Mouse (Mus musculus): ENCODE measurements around the gene Mrpl44. TPM values are rescaled to one million over a fixed set of nuclear protein-coding genes. Genes with fewer than 3 reads are reported as not detected.
A peak's percentile ranks its signal among the peaks of the same experiment; 100 is the strongest.

Gene Mrpl44
- total and polyA plus RNA-seq, 2 experiments = 9.2 to 22.7 TPM

GRCm38 (mm10) chr1:79743385-79743784 lies 32.4 kb upstream of the Mrpl44 start:
- 75% methylated on average over 1 of the region's 1 CpGs for WGBS
- H3K36me3 ChIP-seq (ENCODE audit: control insufficient read depth, insufficient read depth, low read length) = peaks cover 1% of the 10 kb centered on the region; the same call in 1 of the 2 replicates
- H3K4me1 ChIP-seq (ENCODE audit: control insufficient read depth, insufficient read depth, low read length) = peaks cover 8% of the 10 kb centered on the region; the same call in 1 of the 2 replicates
- H3K79me2 ChIP-seq (ENCODE audit: control insufficient read depth, insufficient read depth, low read length) = peaks cover 22% of the 10 kb centered on the region
- H3K27me3 ChIP-seq (ENCODE audit: control insufficient read depth, insufficient read depth, low read length) = no peaks in the 10 kb centered on the region
- no peak overlapping the region for H3K9ac ChIP-seq (ENCODE audit: low read depth, low read length)
- DNase-seq (ENCODE audit: extremely low read depth, low read depth, low spot score) = peak; percentile 33
- TF ChIP-seq POLR2A (IDR thresholded peaks at IDR 0.05; ENCODE audit: extremely low read depth, insufficient read depth, low read length) = no peak
- TF ChIP-seq CTCF (IDR thresholded peaks at IDR 0.05; ENCODE audit: low read depth, low read length) = no peak
- no peak overlapping the region for H3K27ac ChIP-seq (replicated peaks; ENCODE audit: insufficient read depth, low read depth, low read length)
- no peak overlapping the region for H3K4me3 ChIP-seq (ENCODE audit: insufficient read depth, low read depth, low read length)

- no peak overlapping the region for H3K27ac ChIP-seq (replicated peaks; ENCODE audit: insufficient read depth, low read depth, low read length)
- H3K4me1 ChIP-seq (ENCODE audit: control insufficient read depth, insufficient read depth, low read length) = peaks cover 8% of the 10 kb centered on the region; the same call in 1 of the 2 replicates
- TF ChIP-seq POLR2A (IDR thresholded peaks at IDR 0.05; ENCODE audit: extremely low read depth, insufficient read depth, low read length) = no peak
- no peak for TF ChIP-seq CTCF (IDR thresholded peaks at IDR 0.05; ENCODE audit: low read depth, low read length)
- no peak overlapping the region for H3K4me3 ChIP-seq (ENCODE audit: insufficient read depth, low read depth, low read length)
- no peaks in the 10 kb centered on the region for H3K36me3 ChIP-seq (ENCODE audit: control insufficient read depth, insufficient read depth, low read length)
- 25% methylated on average over 4 of the region's 4 CpGs for WGBS
- H3K79me2 ChIP-seq (ENCODE audit: control insufficient read depth, insufficient read depth, low read length) = peaks cover 28% of the 10 kb centered on the region
- H3K27me3 ChIP-seq (ENCODE audit: control insufficient read depth, insufficient read depth, low read length) = no peaks in the 10 kb centered on the region
- H3K9ac ChIP-seq (ENCODE audit: low read depth, low read length) = no peak overlapping the region
- DNase-seq (ENCODE audit: extremely low read depth, low read depth, low spot score) = peak; percentile 81
These were observed 29.8 kb upstream of the Mrpl44 start for GRCm38 (mm10) chr1:79746056-79746455.

GRCm38 (mm10) chr1:79751186-79751585 lies 24.6 kb upstream of the Mrpl44 start:
- H3K27ac ChIP-seq (replicated peaks; ENCODE audit: insufficient read depth, low read depth, low read length) = peak overlapping the region; percentile 57
- peaks cover 28% of the 10 kb centered on the region for H3K79me2 ChIP-seq (ENCODE audit: control insufficient read depth, insufficient read depth, low read length)
- 35% methylated on average over 5 of the region's 5 CpGs for WGBS
- no peak overlapping the region for H3K4me3 ChIP-seq (ENCODE audit: insufficient read depth, low read depth, low read length)
- DNase-seq (ENCODE audit: extremely low read depth, low read depth, low spot score) = peak; percentile 67
- TF ChIP-seq CTCF (IDR thresholded peaks at IDR 0.05; ENCODE audit: low read depth, low read length) = no peak
- no peak for TF ChIP-seq POLR2A (IDR thresholded peaks at IDR 0.05; ENCODE audit: extremely low read depth, insufficient read depth, low read length)
- peaks cover 24% of the 10 kb centered on the region for H3K4me1 ChIP-seq (ENCODE audit: control insufficient read depth, insufficient read depth, low read length)
- no peaks in the 10 kb centered on the region for H3K36me3 ChIP-seq (ENCODE audit: control insufficient read depth, insufficient read depth, low read length)
- H3K9ac ChIP-seq (ENCODE audit: low read depth, low read length) = no peak overlapping the region
- no peaks in the 10 kb centered on the region for H3K27me3 ChIP-seq (ENCODE audit: control insufficient read depth, insufficient read depth, low read length)

GRCm38 (mm10) chr1:79752015-79752695 lies 23.7 kb upstream of the Mrpl44 start:
- Histone ChIP-seq H3K4me3 (ENCODE audit: insufficient read depth, low read depth, low read length) (no peak overlapping the region), H3K27ac (replicated peaks; ENCODE audit: insufficient read depth, low read depth, low read length) (peak overlapping the region; percentile 57), H3K36me3 (ENCODE audit: control insufficient read depth, insufficient read depth, low read length) (no peaks in the 10 kb centered on the region), H3K4me1 (ENCODE audit: control insufficient read depth, insufficient read depth, low read length) (peaks cover 27% of the 10 kb centered on the region), H3K9ac (ENCODE audit: low read depth, low read length) (no peak overlapping the region), H3K79me2 (ENCODE audit: control insufficient read depth, insufficient read depth, low read length) (peaks cover 34% of the 10 kb centered on the region), H3K27me3 (ENCODE audit: control insufficient read depth, insufficient read depth, low read length) (no peaks in the 10 kb centered on the region)
- TF ChIP-seq POLR2A (IDR thresholded peaks at IDR 0.05; ENCODE audit: extremely low read depth, insufficient read depth, low read length) (no peak), CTCF (IDR thresholded peaks at IDR 0.05; ENCODE audit: low read depth, low read length) (no peak)
- peak; percentile 88 for DNase-seq (ENCODE audit: extremely low read depth, low read depth, low spot score)
- WGBS = 37% methylated on average over 7 of the region's 7 CpGs

GRCm38 (mm10) chr1:79752714-79753340 lies 23.0 kb upstream of the Mrpl44 start:
- DNase-seq (ENCODE audit: extremely low read depth, low read depth, low spot score) = no peak
- H3K27ac ChIP-seq (replicated peaks; ENCODE audit: insufficient read depth, low read depth, low read length) = peak overlapping the region; percentile 42; the same call in 1 of the 2 replicates
- WGBS = 56% methylated on average over 4 of the region's 4 CpGs
- no peak overlapping the region for H3K4me3 ChIP-seq (ENCODE audit: insufficient read depth, low read depth, low read length)
- TF ChIP-seq POLR2A (IDR thresholded peaks at IDR 0.05; ENCODE audit: extremely low read depth, insufficient read depth, low read length) (no peak), CTCF (IDR thresholded peaks at IDR 0.05; ENCODE audit: low read depth, low read length) (no peak)
- peaks cover 27% of the 10 kb centered on the region for H3K4me1 ChIP-seq (ENCODE audit: control insufficient read depth, insufficient read depth, low read length)
- peaks cover 30% of the 10 kb centered on the region; the same call in 1 of the 2 replicates for H3K79me2 ChIP-seq (ENCODE audit: control insufficient read depth, insufficient read depth, low read length)
- no peaks in the 10 kb centered on the region for H3K27me3 ChIP-seq (ENCODE audit: control insufficient read depth, insufficient read depth, low read length)
- H3K36me3 ChIP-seq (ENCODE audit: control insufficient read depth, insufficient read depth, low read length) = no peaks in the 10 kb centered on the region
- H3K9ac ChIP-seq (ENCODE audit: low read depth, low read length) = no peak overlapping the region

- no peak for DNase-seq (ENCODE audit: extremely low read depth, low read depth, low spot score)
- Histone ChIP-seq H3K27ac (replicated peaks; ENCODE audit: insufficient read depth, low read depth, low read length) (no peak overlapping the region), H3K4me1 (ENCODE audit: control insufficient read depth, insufficient read depth, low read length) (peaks cover 27% of the 10 kb centered on the region), H3K4me3 (ENCODE audit: insufficient read depth, low read depth, low read length) (no peak overlapping the region), H3K27me3 (ENCODE audit: control insufficient read depth, insufficient read depth, low read length) (no peaks in the 10 kb centered on the region), H3K9ac (ENCODE audit: low read depth, low read length) (no peak overlapping the region), H3K36me3 (ENCODE audit: control insufficient read depth, insufficient read depth, low read length) (no peaks in the 10 kb centered on the region), H3K79me2 (ENCODE audit: control insufficient read depth, insufficient read depth, low read length) (peaks cover 30% of the 10 kb centered on the region; the same call in 1 of the 2 replicates)
- 93% methylated on average over 3 of the region's 3 CpGs for WGBS
- TF ChIP-seq CTCF (IDR thresholded peaks at IDR 0.05; ENCODE audit: low read depth, low read length) (no peak), POLR2A (IDR thresholded peaks at IDR 0.05; ENCODE audit: extremely low read depth, insufficient read depth, low read length) (no peak)
These were observed 22.4 kb upstream of the Mrpl44 start for GRCm38 (mm10) chr1:79753456-79753855.

Data from liver, adult 2 months (tissue).